Mouse (Mus musculus): ENCODE results near the gene Ss18l1.

DNA sequence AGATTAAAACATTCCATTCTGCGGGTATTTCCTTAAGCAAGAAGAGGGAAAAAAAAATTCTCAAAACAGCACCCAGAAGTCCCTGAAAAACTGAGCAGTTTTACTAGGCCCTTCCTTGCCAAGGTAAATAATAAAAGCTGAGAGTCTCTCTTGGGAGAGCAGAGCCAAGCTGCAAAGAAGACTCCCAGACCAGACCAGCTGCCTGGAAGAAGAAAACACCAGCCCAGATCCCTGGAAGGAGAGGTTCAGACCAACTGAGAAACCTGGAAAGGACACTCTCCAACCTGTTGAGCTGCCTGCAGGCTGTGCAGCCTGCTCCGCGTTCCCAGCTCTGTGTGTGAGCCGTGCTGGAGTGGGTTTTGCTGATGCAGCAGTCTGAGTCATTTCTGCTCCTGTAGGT, 24.7 kb upstream of the Ss18l1 start:
- TF ChIP-seq CTCF (IDR thresholded peaks at IDR 0.05; ENCODE audit: extremely low read depth, insufficient read depth, low read length) = no peak
- no peak for TF ChIP-seq POLR2A (IDR thresholded peaks at IDR 0.05; ENCODE audit: extremely low read depth, insufficient read depth, low read length)
